Mouse (Mus musculus): ENCODE data around the gene Ripk3.

Gene Ripk3

GRCm38 (mm10) chr14:55788256-55789050 lies at the start of gene Ripk3:
TSS of gene Ripk3 (minus strand) at chr14:55788865.
- DNase-seq (ENCODE audit: low read depth): peak; percentile 68

GRCm38 (mm10) chr14:55838312-55838711 lies 49.6 kb upstream of the Ripk3 start:
- no peak for DNase-seq (ENCODE audit: low read depth)

- DNase-seq (ENCODE audit: low read depth): no peak
These were observed 46.3 kb upstream of the Ripk3 start for GRCm38 (mm10) chr14:55834808-55835533.

DNA sequence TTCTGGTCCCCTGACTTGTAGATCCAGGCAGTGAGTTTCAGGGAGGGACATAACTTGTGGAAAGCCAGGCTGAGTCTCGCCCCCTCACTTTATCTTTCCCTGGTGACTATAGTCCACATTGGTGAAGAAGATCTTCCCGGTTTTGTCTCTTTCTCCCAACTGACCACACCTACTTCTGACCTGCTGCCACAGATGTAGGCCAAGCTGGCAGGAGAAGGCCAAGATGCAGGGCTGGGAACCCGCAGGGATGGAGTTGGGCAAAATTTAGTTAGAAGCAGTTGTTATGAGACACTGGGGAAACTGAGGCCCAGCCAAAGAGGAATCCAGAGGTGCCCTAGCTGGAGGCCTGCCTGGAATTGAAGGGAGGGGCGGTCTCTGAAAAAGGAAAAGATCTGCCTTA lies 44.5 kb upstream of the Ripk3 start:
- DNase-seq (ENCODE audit: low read depth): no peak

GRCm38 (mm10) chr14:55830331-55830730 lies 41.7 kb upstream of the Ripk3 start:
- DNase-seq (ENCODE audit: low read depth): no peak

- no peak for DNase-seq (ENCODE audit: low read depth)
These were observed 41.2 kb upstream of the Ripk3 start for GRCm38 (mm10) chr14:55829854-55830253.

- DNase-seq (ENCODE audit: low read depth): no peak
These were observed 40.1 kb upstream of the Ripk3 start for GRCm38 (mm10) chr14:55828716-55829263.

DNA sequence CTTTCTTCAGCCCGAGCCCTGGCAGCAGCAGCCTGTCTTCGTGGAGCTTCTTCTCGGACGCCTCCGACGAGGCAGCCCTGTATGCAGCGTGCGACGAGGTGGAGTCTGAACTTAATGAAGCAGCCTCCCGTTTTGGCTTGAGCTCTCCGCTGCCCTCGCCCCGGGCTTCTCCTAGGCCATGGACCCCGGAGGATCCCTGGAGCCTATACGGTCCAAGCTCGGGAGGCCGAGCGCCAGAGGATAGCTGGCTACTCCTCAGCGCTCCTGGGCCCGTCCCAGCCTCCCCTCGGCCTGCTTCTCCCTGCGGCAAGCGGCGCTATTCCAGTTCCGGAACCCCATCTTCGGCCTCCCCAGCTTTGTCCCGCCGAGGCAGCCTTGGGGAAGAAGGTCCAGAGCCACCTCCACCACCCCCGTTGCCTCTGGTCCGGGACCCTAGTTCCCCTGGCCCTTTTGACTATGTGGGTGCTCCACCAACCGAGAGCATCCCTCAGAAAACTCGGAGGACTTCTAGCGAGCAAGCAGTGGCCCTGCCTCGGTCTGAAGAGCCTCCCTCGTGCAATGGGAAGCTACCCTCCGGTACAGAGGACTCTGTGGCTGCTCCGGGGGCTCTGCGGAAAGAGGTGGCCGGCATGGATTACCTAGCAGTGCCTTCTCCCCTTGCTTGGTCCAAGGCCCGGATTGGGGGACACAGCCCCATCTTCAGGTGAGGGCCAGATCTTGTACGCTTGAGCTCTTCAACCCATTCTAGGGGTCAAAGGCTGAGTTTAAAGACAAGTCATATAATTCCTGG lies 38.1 kb upstream of the Ripk3 start:
- DNase-seq (ENCODE audit: low read depth): no peak

DNA sequence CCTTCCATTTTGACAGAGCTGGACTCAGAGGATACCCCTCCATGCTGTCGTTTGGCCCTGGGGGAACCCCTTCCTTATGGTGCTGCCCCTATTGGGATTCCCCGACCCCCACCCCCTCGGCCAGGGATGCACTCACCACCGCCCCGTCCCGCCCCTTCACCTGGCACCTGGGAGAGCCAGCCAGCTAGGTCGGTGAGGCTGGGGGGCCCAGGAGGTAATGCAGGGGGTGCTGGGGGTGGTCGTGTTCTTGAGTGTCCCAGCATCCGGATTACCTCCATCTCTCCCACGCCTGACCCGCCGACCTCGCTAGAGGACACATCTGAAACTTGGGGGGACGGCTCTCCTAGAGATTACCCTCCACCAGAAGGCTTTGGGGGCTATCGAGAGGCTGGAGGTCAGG lies 37.5 kb upstream of the Ripk3 start:
- DNase-seq (ENCODE audit: low read depth): no peak

DNA sequence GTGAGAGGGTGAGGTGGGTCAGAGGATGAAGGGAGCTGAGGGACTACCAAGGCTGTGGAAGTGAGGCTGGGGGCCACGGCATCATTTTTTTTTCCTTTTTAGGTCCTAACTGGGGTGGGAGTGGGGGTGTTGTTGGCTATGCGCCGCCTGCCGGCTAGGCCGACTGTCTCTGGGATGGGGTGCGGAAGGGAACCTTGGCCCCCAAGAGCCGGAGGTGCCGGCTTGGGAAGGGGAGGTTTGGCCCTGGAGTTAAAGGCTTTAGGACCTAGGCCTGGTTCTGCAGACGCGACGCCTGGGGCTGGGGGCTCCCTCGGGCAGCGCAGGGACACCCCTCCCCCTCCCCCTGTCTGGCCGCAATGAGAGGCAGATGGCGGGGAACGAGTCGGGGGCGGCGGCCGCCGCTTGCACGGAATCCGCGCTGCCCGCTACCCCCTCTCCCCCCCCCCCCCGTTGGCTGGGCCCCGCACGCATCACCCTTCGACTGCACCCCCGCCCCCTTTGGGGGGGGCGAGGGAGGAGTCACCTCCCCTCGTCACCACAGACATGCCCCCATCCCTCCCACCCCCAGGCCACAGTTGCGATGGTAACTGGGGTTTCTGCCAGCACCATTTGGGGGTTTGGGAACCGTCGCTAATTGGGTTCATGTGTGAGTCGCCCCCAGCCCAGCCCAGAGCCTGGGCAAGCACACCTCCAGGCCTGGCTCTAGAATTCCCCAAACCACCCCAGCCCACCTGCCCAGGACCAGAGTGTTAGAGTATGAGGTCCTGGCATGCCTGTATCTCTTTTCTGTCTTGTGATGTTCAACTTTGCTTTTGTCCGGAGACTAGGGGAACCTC lies 36.8 kb upstream of the Ripk3 start:
- DNase-seq (ENCODE audit: low read depth): no peak

DNA sequence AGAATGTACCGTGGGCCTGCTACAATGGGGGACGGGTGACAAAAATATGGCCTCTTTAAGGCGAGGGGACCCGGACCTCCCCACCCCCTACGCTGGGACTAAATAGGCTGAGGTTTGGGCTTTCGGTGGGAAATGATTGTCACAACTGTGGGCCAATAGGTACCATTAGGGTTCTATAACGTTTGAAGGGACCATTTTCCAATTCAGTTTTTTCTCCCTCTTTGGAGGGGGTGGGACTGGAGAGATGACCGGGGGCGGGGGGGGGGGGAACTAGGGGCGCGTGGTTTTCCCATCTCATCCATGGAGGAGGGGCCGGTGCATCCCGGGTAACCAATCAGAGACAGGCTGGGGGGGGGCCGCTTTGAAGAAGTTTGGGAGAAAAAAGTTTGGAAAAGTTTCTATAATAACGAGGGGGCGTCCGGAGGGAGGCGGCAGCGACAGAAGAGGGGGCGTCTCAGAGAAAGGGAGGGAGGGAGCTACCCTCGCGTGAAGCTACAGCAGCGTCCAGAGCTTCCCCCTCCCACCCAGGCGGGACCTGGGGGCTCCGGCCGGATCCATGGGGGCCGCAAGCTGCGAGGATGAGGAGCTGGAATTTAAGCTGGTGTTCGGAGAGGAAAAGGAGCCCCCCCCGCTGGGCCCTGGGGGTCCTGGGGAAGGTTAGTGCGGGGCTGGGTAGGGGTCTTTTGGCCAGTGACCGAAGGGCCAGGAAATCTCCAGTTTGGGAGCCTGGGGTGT lies 36.0 kb upstream of the Ripk3 start:
- DNase-seq (ENCODE audit: low read depth): no peak

DNA sequence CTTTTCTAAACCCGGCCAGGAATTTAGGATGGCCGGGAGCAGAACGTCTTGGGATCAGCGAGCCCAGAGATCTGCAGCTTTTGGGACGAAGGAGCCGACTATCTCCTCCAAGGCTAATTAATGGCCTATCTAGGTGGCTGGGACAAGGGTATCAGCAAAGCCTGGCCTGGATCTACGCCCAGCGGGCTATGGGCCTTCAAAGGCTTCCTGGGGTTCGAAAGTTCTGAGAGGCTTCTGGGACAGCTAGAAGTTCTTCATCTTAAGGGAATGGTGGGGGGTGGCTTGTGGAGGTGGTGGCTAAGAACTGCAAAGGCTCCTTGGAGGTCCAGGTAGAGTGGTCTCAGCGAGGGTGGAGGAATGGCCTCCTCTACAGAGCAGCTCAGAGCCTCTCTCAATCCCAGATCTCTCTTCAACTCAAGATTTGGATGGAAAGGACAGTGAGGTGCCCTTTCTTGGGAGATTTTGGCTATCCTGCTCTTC lies 35.4 kb upstream of the Ripk3 start:
- DNase-seq (ENCODE audit: low read depth): no peak

GRCm38 (mm10) chr14:55822991-55823762 lies 34.5 kb upstream of the Ripk3 start, which contains the start of gene Nfatc4:
TSS of gene Nfatc4 (plus strand) at chr14:55823144.
- DNase-seq (ENCODE audit: low read depth): no peak

DNA sequence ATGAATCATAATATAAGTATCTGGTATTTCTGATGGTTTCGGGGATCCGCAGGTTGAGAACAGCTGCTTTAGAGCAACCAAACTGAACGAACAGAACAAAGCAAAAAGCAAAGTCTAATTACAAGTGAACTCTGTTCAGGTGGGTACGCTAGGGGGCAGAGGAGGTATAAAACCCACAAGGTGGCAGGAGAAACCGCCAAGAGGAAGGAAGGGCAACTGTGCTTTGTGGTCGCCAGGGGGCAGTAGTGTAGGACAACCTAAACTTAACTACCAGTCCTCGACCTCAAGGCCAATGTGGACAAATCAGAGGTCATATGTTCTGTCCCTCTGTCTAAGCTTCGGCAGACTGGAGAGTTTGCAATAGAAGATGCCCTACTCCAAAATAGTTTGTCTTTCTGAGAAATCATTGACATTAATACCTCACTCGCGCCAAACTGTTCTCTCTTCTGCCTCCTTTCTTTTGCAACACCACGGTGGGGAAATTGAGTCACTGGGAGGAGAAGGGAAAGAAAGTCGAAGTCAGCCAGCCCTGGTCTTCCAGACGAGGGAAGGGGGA lies 33.8 kb upstream of the Ripk3 start:
- peak; percentile 72 for DNase-seq (ENCODE audit: low read depth)

DNA sequence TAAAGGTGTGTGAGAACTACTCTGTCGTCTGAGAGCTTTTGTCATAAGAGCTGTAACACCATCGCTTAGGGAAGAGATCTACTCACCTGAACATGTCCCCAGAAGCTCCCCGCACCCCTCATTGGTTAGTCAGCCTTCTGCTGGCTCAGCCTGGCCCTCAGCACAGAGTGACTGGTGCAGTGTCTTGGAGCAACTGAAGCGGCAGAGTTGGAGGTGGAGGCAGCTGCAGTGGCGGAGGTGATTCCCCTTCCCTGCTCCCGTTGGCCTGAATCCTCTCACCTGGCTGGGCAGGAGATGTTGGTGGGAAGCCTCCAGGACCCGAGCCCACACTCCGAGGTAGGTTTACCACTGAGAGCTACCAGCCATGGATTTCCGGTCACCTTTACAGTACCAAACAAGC lies 31.9 kb upstream of the Ripk3 start:
- DNase-seq (ENCODE audit: low read depth): no peak

DNA sequence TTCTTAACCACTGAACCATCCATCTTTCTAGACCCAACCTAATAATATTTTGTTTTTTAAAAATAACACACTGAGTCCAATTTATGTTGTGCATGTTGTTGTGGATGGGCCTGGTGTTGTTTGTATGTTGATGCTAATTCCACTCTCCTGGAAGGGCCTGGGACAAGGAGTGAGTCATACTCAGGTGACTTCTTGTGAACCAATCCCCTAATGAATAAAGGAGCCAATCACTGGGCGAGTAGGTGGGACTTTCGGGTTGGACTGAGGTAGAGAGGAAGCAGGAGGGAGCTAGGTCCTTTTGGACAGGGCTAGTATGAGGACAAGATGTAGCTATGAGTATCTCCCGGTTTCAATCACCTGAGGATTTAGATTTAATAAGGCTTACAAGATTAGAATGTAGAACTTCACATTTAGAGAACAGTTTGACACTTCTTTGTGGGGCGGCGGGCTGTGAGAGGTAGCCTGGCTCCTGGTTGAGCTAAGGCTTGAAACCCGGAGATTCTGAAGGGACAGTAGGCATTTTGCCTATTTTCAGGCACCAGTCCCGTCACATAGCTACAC lies 31.3 kb upstream of the Ripk3 start:
- DNase-seq (ENCODE audit: low read depth): no peak

GRCm38 (mm10) chr14:55815310-55815751 lies 26.7 kb upstream of the Ripk3 start:
- no peak for DNase-seq (ENCODE audit: low read depth)

DNA sequence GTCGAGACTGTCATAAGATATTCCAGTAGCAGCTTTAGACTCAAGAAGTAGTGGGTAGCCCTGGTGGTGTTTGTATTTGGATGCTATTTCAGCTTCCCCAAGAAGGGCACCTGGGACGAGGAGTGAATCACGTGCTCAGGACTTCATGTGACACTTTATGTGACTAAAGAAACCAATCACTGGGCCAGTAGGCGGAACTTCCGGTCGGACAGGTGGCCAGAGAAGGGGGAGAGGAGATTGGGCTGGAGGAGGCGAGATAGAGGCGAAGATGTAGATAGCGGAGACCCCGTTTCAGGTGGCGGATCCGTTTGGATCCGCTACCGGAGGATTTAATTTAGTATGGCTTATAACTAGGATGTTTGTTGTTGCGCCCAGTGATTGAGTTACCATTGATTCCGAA lies 26.2 kb upstream of the Ripk3 start:
- peak; percentile 55 for DNase-seq (ENCODE audit: low read depth)

Measured in c-Kit-positive CD71-positive TER-119-negative erythroid progenitor cells, embryonic 14.5 days (primary cell).